Mouse (Mus musculus) midbrain, embryonic 14.5 days (tissue): Measurements from ENCODE around the gene 2610002M06Rik. TPM values are rescaled to one million over a fixed set of nuclear protein-coding genes. Genes with fewer than 3 reads are reported as not detected.

Experiments used
- ATAC-seq: fragments of 200-750 bp; cut with Nextera tagmentation; 2 replicates; pipeline ENCODE4 v1.8.0; 2017; ENCODE audit warnings: moderate number of reproducible peaks, moderate library complexity; ENCODE audit not compliant: low FRiP score, low TSS enrichment
- DNase-seq: peaks from one replicate; pipeline ENCODE4 v3.0.0-alpha.2; 2015
- H3K27ac ChIP-seq: fragments of 300-500 bp; sonication (generic); replicated peaks from 2 replicates; pipeline ENCODE4 v1.5.1; 2014; ENCODE audit warnings: mild to moderate bottlenecking, low read depth, low read length, moderate library complexity
- H3K27me3 ChIP-seq: fragments of 300-500 bp; sonication (generic); 2 replicates; pipeline ENCODE4 v1.6.1; 2014; ENCODE audit warnings: low read length, control low read depth, mixed read lengths; ENCODE audit not compliant: control insufficient read depth, insufficient read depth
- H3K36me3 ChIP-seq: fragments of 300-500 bp; sonication (generic); 2 replicates; pipeline ENCODE4 v1.6.1; 2014; ENCODE audit warnings: low read length, control low read depth; ENCODE audit not compliant: control insufficient read depth, insufficient read depth
- H3K4me1 ChIP-seq: fragments of 300-500 bp; sonication (generic); 2 replicates; pipeline ENCODE4 v1.6.1; 2014; ENCODE audit warnings: mild to moderate bottlenecking, antibody characterized with exemption, low read length, control low read depth; ENCODE audit not compliant: control insufficient read depth, insufficient read depth
- H3K4me2 ChIP-seq: fragments of 300-500 bp; sonication (generic); 2 replicates; pipeline ENCODE4 v1.6.1; 2014; ENCODE audit warnings: mild to moderate bottlenecking, low read length, moderate library complexity
- H3K4me3 ChIP-seq: fragments of 300-500 bp; sonication (generic); replicated peaks from 2 replicates; pipeline ENCODE4 v1.5.1; 2014; ENCODE audit warnings: low read depth, low read length
- H3K9ac ChIP-seq: fragments of 300-500 bp; sonication (generic); replicated peaks from 2 replicates; pipeline ENCODE4 v1.6.1; 2014; ENCODE audit warnings: mild to moderate bottlenecking, low read length, moderate library complexity
- H3K9me3 ChIP-seq: fragments of 300-500 bp; sonication (generic); 2 replicates; pipeline ENCODE4 v1.6.1; 2016; ENCODE audit warnings: low read length, control low read depth, mixed read lengths; ENCODE audit not compliant: control insufficient read depth
- WGBS: fragments of 180-500 bp; shearing (Covaris S2); extraction: QIAGEN DNeasy Blood & Tissue Kit; methylation state at CpG from one replicate; pipeline ENCODE4 v1.1.7; 2014; 5-methylcytosine and 5-hydroxymethylcytosine counted together
- polyA plus RNA-seq: library from polyadenylated mRNA; unstranded; fragments of >200 nt; fragmentation: Nextera tagmentation; extraction: Ambion mirVana; gene quantifications from 2 replicates; pipeline ENCODE4 v1.2.1, GENCODE M21; 2014

2610002M06Rik gene
- 17.9 and 21.4 TPM in 2 replicates for polyA plus RNA-seq

GRCm38 (mm10) chrX:107816218-107816554 is at the start of gene 2610002M06Rik:
TSS of gene 2610002M06Rik (minus strand) at chrX:107816334.
- DNase-seq (peak; percentile 91), ATAC-seq (peak; percentile 97)
- Histone ChIP-seq H3K9ac (peak within 1 kb of the TSS; percentile 72), H3K4me3 (peak within 1 kb of the TSS; percentile 52), H3K27me3 (no peaks in the 10 kb centered on the region), H3K4me1 (no peaks in the 10 kb centered on the region), H3K27ac (0 out of 2 replicates have a peak within 1 kb of the TSS, but pooled peaks have one; percentile 26), H3K9me3 (no peaks in the 10 kb centered on the region), H3K36me3 (no peaks in the 10 kb centered on the region), H3K4me2 (peak within 1 kb of the TSS; percentile 56)
- WGBS: 16% methylated on average over 28 of the region's 28 CpGs

DNA sequence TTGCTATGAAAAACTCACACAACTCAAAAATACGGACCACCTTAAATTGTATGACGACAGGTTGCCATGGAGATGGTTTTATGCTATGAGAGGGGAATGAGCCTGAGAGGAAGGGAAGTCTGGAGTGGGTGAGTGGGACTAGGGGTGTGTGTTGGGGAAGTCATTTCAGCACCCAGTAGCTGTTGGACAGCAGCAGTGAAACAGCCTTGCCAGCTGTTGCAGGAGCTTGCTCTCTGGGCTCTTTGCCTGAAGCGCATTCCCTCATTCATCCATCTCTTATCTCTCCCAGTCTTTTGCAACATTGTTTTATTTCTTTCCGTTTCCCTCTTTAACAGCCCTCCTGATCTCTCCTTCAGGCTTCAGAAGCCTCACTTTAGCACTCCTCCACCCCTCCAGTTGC is 42.0 kb upstream of the 2610002M06Rik start:
- H3K4me1 ChIP-seq: no peaks in the 10 kb centered on the region
- WGBS: 43% methylated on average over 4 of the region's 4 CpGs
- H3K27ac ChIP-seq: no peak overlapping the region
- no peak overlapping the region for H3K4me2 ChIP-seq
- no peak overlapping the region for H3K9ac ChIP-seq
- H3K36me3 ChIP-seq: no peaks in the 10 kb centered on the region
- DNase-seq (peak; percentile 1), ATAC-seq (no peak)
- H3K4me3 ChIP-seq: no peak overlapping the region
- H3K27me3 ChIP-seq: no peaks in the 10 kb centered on the region
- no peaks in the 10 kb centered on the region for H3K9me3 ChIP-seq

- Histone ChIP-seq H3K4me3 (no peak overlapping the region), H3K27me3 (no peaks in the 10 kb centered on the region), H3K9me3 (no peaks in the 10 kb centered on the region), H3K9ac (no peak overlapping the region), H3K4me1 (no peaks in the 10 kb centered on the region), H3K4me2 (peak overlapping the region; percentile 56), H3K27ac (no peak overlapping the region), H3K36me3 (no peaks in the 10 kb centered on the region)
- ATAC-seq (no peak), DNase-seq (no peak)
- WGBS: 87% methylated on average over 6 of the region's 6 CpGs
Observed at GRCm38 (mm10) chrX:107816726-107817125, 592 bp upstream of the 2610002M06Rik start.

- ATAC-seq (peak; percentile 77), DNase-seq (peak; percentile 37)
- Histone ChIP-seq H3K9ac (peak overlapping the region; percentile 72), H3K27ac (0 out of 2 replicates have a peak overlapping the region, but pooled peaks have one; percentile 26), H3K27me3 (no peaks in the 10 kb centered on the region), H3K9me3 (no peaks in the 10 kb centered on the region), H3K4me2 (peak overlapping the region; percentile 56), H3K4me1 (no peaks in the 10 kb centered on the region), H3K4me3 (peak overlapping the region; percentile 52), H3K36me3 (no peaks in the 10 kb centered on the region)
- WGBS: 24% methylated on average over 30 of the region's 32 CpGs
Observed at GRCm38 (mm10) chrX:107815502-107816217, 474 bp downstream of the 2610002M06Rik start.

DNA sequence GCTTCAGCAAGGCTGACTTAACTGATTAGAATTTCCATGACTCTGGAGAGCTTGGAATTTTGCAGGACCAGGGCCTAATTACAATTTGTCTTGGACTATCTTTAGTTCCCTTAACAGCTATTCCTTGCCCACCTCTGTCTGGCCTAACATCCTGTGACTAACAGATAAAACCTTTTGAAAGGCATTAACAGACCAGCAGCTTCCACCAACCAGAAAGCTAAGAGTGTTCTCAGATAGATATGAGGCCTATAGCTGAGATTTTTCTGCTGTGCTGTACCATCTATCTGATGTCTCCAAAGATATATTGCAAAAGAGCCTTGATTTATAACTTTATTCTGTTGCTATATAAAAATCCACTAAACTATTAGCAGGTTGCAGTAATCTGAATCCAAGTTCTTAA is 4.0 kb downstream of the 2610002M06Rik start:
- Histone ChIP-seq H3K36me3 (no peaks in the 10 kb centered on the region), H3K4me3 (no peak overlapping the region)
- ATAC-seq: no peak

GRCm38 (mm10) chrX:107796919-107797318 is 19.2 kb downstream of the 2610002M06Rik start:
- Histone ChIP-seq H3K4me3 (no peak overlapping the region), H3K9me3 (no peaks in the 10 kb centered on the region), H3K27me3 (no peaks in the 10 kb centered on the region), H3K9ac (no peak overlapping the region), H3K36me3 (no peaks in the 10 kb centered on the region), H3K27ac (no peak overlapping the region), H3K4me1 (no peaks in the 10 kb centered on the region), H3K4me2 (no peak overlapping the region)
- DNase-seq: no peak
- 88% methylated on average over 2 of the region's 2 CpGs for WGBS
- ATAC-seq: no peak

More for the DNA sequence above, 4.0 kb downstream of the 2610002M06Rik start:
- Histone ChIP-seq H3K27ac (no peak overlapping the region), H3K4me2 (no peak overlapping the region), H3K9ac (no peak overlapping the region), H3K4me1 (no peaks in the 10 kb centered on the region), H3K27me3 (no peaks in the 10 kb centered on the region), H3K9me3 (no peaks in the 10 kb centered on the region)
- DNase-seq: no peak

GRCm38 (mm10) chrX:107795785-107796184 is 20.3 kb downstream of the 2610002M06Rik start:
- Histone ChIP-seq H3K27ac (no peak overlapping the region), H3K4me1 (no peaks in the 10 kb centered on the region), H3K4me3 (no peak overlapping the region), H3K9me3 (no peaks in the 10 kb centered on the region), H3K36me3 (no peaks in the 10 kb centered on the region), H3K9ac (no peak overlapping the region), H3K4me2 (no peak overlapping the region), H3K27me3 (no peaks in the 10 kb centered on the region)
- WGBS: 78% methylated on average over 1 of the region's 1 CpGs
- no peak for ATAC-seq
- DNase-seq: no peak

DNA sequence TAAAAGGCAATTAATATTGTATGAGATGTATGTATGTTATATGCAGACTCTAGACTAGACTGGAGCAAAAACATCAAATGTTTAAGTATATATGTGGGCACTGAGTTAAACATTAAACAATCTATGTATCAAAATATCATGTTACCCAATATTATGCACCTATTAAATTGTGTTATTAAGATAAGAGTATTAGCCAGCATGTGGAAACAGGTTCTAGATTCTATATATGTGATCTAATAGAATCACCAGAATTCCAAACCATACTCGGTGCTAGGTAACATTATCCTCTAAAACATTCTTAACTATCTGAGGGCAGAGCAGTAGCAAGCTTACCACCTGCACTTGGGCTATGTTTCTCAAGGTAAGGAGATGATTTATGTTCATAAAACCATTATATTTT is 23.8 kb downstream of the 2610002M06Rik start, which contains the start of gene Tent5d:
Tent5d (plus strand) TSS at position 301 of the 400 bp plus-strand sequence.
- no peaks in the 10 kb centered on the region for H3K9me3 ChIP-seq
- no peak for DNase-seq
- H3K9ac ChIP-seq: no peak within 1 kb of the TSS
- H3K4me2 ChIP-seq: no peak within 1 kb of the TSS
- no peak for ATAC-seq
- no peaks in the 10 kb centered on the region for H3K36me3 ChIP-seq
- H3K4me1 ChIP-seq: no peaks in the 10 kb centered on the region
- H3K4me3 ChIP-seq: no peak within 1 kb of the TSS
- no peaks in the 10 kb centered on the region for H3K27me3 ChIP-seq
- WGBS: 89% methylated on average over 1 of the region's 1 CpGs
- H3K27ac ChIP-seq: no peak within 1 kb of the TSS
